In the genomic region with DNA sequence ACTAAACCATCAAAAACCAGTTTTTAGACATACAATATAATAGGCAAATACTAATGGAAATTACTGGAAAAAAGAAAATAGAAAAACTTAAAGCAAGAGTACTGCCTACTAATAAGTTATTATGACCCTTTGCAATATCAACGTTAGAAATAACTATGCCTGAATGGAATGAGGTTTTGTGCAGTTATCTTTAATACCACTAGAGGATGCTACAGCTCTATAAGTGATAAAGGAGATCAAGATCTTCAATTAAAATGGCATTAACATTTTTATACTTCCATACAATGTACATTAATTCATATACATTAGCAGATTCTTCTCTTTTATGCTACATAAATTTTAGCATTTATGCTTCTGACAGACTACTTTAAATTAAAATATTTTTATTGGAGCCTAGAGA, we compare ENCODE assay signal across 11 mouse cellular contexts. TPM values are rescaled to one million over a fixed set of nuclear protein-coding genes. Genes with fewer than 3 reads are reported as not detected.
A peak's percentile ranks its signal among the peaks of the same experiment; 100 is the strongest.
DNase-seq lines count a peak whose midpoint lies in the region; ATAC-seq and TF ChIP-seq lines count a peak whose summit lies in the region.
"Had no signal": no experiment of that assay in that cellular context is flagged by ENCODE, and none has a peak within 500 bp of the region (broad histone marks: within the 10 kb centered on the region; RNA-seq: fewer than 3 reads in every experiment).

No protein-coding gene starts in this region.

- peak; percentile 23 for DNase-seq in gastrocnemius, adult 18-20 months (ENCODE audit: low spot score)
- DNase-seq in gastrocnemius, postnatal 10 days, result no peak
- DNase-seq in lung, adult 2 months, result no peak
- no peak for DNase-seq in lung, postnatal 4 days
- DNase-seq in R1 (ENCODE audit: low read depth, low spot score), result peak; percentile 23
- DNase-seq in right cerebral cortex, postnatal 10 days (ENCODE audit: low spot score in 2 of 2), result no peak
- no peak for DNase-seq in right cerebral cortex, adult 18-20 months
- DNase-seq: gastrocnemius, postnatal 25 days; left cerebral cortex, postnatal 4 days had no signal

- 3% methylated on average over 1 of the region's 1 CpGs for WGBS in lung, adult 2 months

- TF ChIP-seq POLR2A in lung, adult 2 months (IDR thresholded peaks at IDR 0.05; ENCODE audit: borderline replicate concordance, extremely low read depth, low read depth, low read length), result no peak

- no peak overlapping the region for H3K4me3 ChIP-seq in lung, adult 2 months (replicated peaks; ENCODE audit: extremely low read depth, low read depth, low read length)

- peak; percentile 55; the same call in 1 of the 2 replicates for TF ChIP-seq CTCF in lung, adult 2 months (IDR thresholded peaks at IDR 0.05; ENCODE audit: insufficient read depth, low read length)

- ATAC-seq in neutrophil, adult 5-6 weeks (ENCODE audit: extremely low read depth, insufficient number of reproducible peaks, low FRiP score, poor library complexity, severe bottlenecking), result 0 out of 2 replicates have a peak, but pooled peaks have one; percentile 33

- no peaks in the 10 kb centered on the region for H3K4me1 ChIP-seq in lung, adult 2 months (ENCODE audit: control insufficient read depth, insufficient read depth, low read length)

RNA-seq across cellular contexts. Expression of gene Gm28729, which starts 48.2 kb away (rescaled TPM):
- not detected for total RNA-seq in gastrocnemius, adult 18-20 months (2021)
- 1 to 10 TPM in 1 of 2 experiments, under 1 TPM in 1; 0.89 to 1.3 TPM for total RNA-seq in gastrocnemius, postnatal 10 days (2021)
- 2.2 and 2.8 TPM in 2 replicates for polyA plus RNA-seq in lung, adult 2 months (2012; rRNA removed)
- not detected in 2 replicates for total RNA-seq in neutrophil, adult 5-6 weeks (2017)
- polyA plus RNA-seq: intestine, embryonic 14.5 days had no signal

RNA-seq across cellular contexts. Expression of gene Rasa2, which starts 58.2 kb away (rescaled TPM):
- total RNA-seq in gastrocnemius, adult 18-20 months (2021), result 1 to 10 TPM; 2.2 to 2.3 TPM
- 1 to 10 TPM; 4.3 to 9.6 TPM for total RNA-seq in gastrocnemius, postnatal 10 days (2021)
- 1.4 and 2.3 TPM in 2 replicates for polyA plus RNA-seq in lung, adult 2 months (2012; rRNA removed)
- total RNA-seq in neutrophil, adult 5-6 weeks (2017), result 61.8 and 77.9 TPM in 2 replicates

Comparison
In these comparisons a context has a peak if more than half of its experiments do, and no peak if none do; other contexts are left out.
1. DNase-seq: peak in gastrocnemius, adult 18-20 months (single experiment) and R1 (single experiment); none in gastrocnemius, postnatal 10 days (single experiment), lung, adult 2 months (single experiment), lung, postnatal 4 days (0 of 2), right cerebral cortex, postnatal 10 days (0 of 2) and right cerebral cortex, adult 18-20 months (single experiment).